Mouse (Mus musculus) midbrain, embryonic 10.5 days (tissue): ENCODE measurements around the gene Pdlim1. TPM values are rescaled to one million over a fixed set of nuclear protein-coding genes. Genes with fewer than 3 reads are reported as not detected.

ENCODE experiments used
- DNase-seq: peaks from one replicate; pipeline ENCODE4 v3.0.0-alpha.2; 2017; ENCODE audit warnings: low spot score
- H3K27ac ChIP-seq: fragments of 300-500 bp; sonication (generic); replicated peaks from 2 replicates; pipeline ENCODE4 v1.5.1; 2016; ENCODE audit warnings: mild to moderate bottlenecking
- H3K27me3 ChIP-seq: fragments of 300-500 bp; sonication (generic); 2 replicates; pipeline ENCODE4 v1.6.1; 2016; ENCODE audit warnings: low read depth, mild to moderate bottlenecking; ENCODE audit not compliant: poor library complexity, severe bottlenecking
- H3K36me3 ChIP-seq: fragments of 300-500 bp; sonication (generic); 2 replicates; pipeline ENCODE4 v1.6.1; 2016; ENCODE audit warnings: mild to moderate bottlenecking, moderate library complexity
- H3K4me1 ChIP-seq: fragments of 300-500 bp; sonication (generic); 2 replicates; pipeline ENCODE4 v1.6.1; 2016
- H3K4me3 ChIP-seq: fragments of 300-500 bp; sonication (generic); 2 replicates; pipeline ENCODE4 v1.5.1; 2016; ENCODE audit warnings: mild to moderate bottlenecking, moderate library complexity
- H3K9me3 ChIP-seq: fragments of 300-500 bp; sonication (generic); replicated peaks from 2 replicates; pipeline ENCODE4 v1.6.1; 2016; ENCODE audit warnings: mild to moderate bottlenecking
- WGBS: fragments of 180-500 bp; shearing (Covaris S2); methylation state at CpG from one replicate; pipeline ENCODE4 v1.1.7; 2016; 5-methylcytosine and 5-hydroxymethylcytosine counted together
- polyA plus RNA-seq: library from polyadenylated mRNA; unstranded; fragments of >200 nt; fragmentation: Nextera tagmentation; extraction: Ambion mirVana; gene quantifications from 2 replicates; pipeline ENCODE4 v1.2.1, GENCODE M21; 2016

Pdlim1 gene
- polyA plus RNA-seq, 1 experiment from 2014 or later = 109 TPM

DNA sequence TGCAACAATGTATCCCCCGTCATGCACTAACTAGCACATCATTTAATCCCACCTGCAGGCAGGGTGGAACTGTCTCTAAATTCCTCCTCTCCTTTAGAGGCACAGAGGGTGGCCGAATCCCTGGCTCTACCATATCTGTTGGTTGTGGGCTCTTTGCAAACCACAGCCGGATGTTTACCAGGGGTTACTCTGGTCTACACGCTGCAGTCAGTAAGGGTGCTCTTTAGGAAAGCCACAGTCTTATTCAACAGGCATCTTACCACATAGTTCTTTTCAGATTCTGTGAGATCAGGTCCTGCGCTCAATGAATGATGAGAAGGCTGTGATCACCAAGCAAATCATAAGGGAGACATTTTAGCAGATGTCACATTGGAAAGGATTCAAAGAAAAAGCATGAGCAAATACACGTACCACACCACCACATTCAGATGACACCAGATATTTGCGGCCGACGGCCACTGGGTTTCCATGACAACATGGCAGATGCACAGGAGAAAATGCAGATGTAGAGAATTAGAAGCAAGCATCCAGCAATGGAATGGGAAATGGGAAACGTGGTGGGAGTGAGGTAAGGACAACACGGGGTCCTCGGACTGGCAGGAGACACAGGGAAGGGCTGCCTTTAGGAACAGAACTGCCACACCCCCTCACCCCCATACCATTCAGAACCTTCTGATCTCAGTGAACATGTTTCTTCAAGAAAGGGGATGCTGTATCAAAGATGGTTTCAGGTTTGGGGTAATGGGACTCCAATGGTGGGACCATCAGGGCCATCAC, 28.5 kb upstream of the Pdlim1 start:
- H3K4me1 ChIP-seq = peaks cover 8% of the 10 kb centered on the region
- no peak for DNase-seq
- H3K9me3 ChIP-seq = no peaks in the 10 kb centered on the region
- no peak overlapping the region for H3K4me3 ChIP-seq
- no peak overlapping the region for H3K27ac ChIP-seq
- WGBS = 82% methylated on average over 12 of the region's 12 CpGs
- H3K36me3 ChIP-seq = no peaks in the 10 kb centered on the region
- no peaks in the 10 kb centered on the region for H3K27me3 ChIP-seq

DNA sequence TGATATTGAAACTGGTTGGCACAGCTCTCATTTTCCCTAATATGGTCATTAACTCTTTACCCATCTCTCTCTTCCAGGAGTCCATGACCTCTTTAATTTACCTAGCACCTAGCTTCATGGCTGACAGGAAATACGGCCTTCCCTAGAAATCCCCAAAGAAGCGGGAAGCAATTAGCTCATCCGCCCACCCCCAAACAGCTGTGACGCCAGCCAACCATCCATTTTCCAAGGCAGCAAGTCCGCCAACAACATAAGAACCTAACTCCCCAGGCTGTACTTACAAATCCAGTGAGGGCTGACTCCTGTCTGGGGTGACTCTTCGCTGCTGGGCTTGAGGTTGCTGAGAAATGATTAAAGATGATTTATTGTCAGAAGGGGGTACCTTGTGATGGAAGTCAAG, 27.5 kb upstream of the Pdlim1 start:
- no peaks in the 10 kb centered on the region for H3K9me3 ChIP-seq
- no peaks in the 10 kb centered on the region for H3K27me3 ChIP-seq
- no peak overlapping the region for H3K27ac ChIP-seq
- WGBS = 94% methylated on average over 6 of the region's 6 CpGs
- H3K36me3 ChIP-seq = no peaks in the 10 kb centered on the region
- DNase-seq = no peak
- H3K4me1 ChIP-seq = peaks cover 8% of the 10 kb centered on the region
- H3K4me3 ChIP-seq = no peak overlapping the region

DNA sequence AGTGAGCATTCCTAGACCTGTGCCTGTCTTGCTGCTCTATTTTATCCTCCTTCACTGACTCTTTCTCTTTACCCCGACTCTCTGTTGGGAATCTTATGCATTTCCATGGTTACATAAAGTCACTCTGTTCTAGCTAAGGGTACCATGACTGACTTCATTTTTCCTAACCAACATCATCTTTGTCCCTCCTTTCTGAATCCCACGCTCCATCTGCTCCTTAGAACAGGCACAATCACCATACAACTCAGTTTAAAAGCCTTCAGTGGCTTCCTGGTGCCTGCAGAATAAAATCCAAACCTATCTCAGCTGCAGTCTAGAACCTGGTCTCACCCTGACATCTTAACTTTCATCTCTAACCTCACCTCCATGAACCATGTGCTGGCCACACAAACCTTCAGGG, 26.9 kb upstream of the Pdlim1 start:
- H3K4me1 ChIP-seq = peaks cover 10% of the 10 kb centered on the region
- 0 out of 2 replicates have a peak, but pooled peaks cover 2% of the 10 kb centered on the region for H3K36me3 ChIP-seq
- WGBS = 84% methylated on average over 2 of the region's 2 CpGs
- no peaks in the 10 kb centered on the region for H3K9me3 ChIP-seq
- no peaks in the 10 kb centered on the region for H3K27me3 ChIP-seq
- H3K27ac ChIP-seq = 0 out of 2 replicates have a peak overlapping the region, but pooled peaks have one; percentile 14
- DNase-seq = no peak
- H3K4me3 ChIP-seq = no peak overlapping the region

DNA sequence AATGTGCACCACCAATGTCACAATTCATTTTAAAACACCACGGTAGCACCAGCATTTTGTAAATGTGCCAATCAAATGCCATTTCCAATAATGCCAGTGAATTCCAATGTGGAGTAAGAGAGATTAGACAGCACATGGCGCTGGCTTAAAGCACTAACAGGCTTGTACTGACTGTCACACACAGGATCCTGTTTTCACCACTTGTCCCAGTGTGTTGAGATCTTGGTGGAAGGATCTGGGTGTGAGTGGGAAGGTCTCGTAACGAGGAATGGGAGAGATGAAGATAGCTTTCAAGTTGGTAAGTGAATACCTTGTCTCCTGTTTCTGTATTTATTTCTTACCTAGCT, 26.1 kb upstream of the Pdlim1 start:
- Histone ChIP-seq H3K27ac (peak overlapping the region; percentile 24; the same call in 1 of the 2 replicates), H3K9me3 (no peaks in the 10 kb centered on the region), H3K4me3 (no peak overlapping the region), H3K27me3 (no peaks in the 10 kb centered on the region), H3K36me3 (0 out of 2 replicates have a peak, but pooled peaks cover 2% of the 10 kb centered on the region), H3K4me1 (peaks cover 10% of the 10 kb centered on the region)
- DNase-seq = no peak
- WGBS = 73% methylated on average over 4 of the region's 4 CpGs

DNA sequence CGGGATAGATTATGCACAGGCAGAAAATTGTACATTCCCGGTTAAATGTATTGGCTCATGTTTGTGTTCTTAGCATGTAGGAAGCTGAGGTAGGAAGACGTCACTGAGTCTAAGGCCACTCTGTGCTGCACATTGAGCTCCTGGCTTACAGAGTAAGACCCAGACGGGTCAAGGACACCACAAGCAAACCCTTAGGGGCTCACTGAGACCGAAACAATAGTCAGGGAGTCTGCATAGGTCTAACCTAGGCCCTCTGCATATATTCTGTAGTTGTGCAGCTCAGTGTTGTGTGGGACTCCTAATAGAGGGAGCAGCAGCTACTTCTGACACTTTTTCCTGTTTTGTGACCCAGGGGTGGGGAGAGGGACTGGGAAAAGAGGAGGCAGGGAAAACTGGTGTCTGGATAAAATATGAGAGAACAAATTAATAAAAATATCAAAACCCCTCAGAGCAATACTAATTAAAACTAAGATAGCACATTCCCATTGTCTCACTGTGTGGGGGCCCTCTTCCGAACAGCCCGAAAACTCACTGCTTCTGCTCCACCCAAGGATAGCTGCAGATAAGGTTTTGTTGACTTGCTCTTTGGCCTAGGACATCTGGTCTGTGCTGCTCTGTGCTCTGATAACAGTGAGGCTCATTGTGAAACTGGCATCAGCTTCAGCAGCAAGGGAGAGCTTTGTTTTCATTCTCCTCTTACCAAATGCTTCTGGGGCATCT, 25.6 kb upstream of the Pdlim1 start:
- no peak overlapping the region for H3K4me3 ChIP-seq
- no peaks in the 10 kb centered on the region for H3K27me3 ChIP-seq
- WGBS = 82% methylated on average over 7 of the region's 7 CpGs
- no peaks in the 10 kb centered on the region for H3K9me3 ChIP-seq
- H3K4me1 ChIP-seq = peaks cover 10% of the 10 kb centered on the region
- peak overlapping the region; percentile 46; the same call in 1 of the 2 replicates for H3K27ac ChIP-seq
- DNase-seq = no peak
- 0 out of 2 replicates have a peak, but pooled peaks cover 2% of the 10 kb centered on the region for H3K36me3 ChIP-seq

DNA sequence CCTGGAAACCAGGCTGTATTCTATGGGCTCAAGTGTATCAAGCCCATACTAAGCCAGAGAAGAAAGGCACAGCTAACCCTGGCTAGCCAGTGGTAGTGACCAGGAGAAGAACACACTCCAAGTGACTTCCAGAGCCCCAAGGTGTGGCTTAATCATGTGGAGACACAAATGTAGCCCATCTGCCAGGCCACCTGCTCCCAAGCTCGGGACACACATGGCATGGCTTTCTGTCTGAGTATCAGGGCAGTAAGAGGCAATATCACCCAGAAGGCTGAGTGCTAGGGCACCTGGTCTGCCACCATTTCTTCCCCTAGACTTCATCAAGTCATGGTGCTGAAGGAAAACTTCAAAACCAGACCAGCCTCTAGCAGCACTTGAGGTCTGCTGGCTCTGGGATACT, 22.6 kb upstream of the Pdlim1 start:
- Histone ChIP-seq H3K36me3 (0 out of 2 replicates have a peak, but pooled peaks cover 2% of the 10 kb centered on the region), H3K9me3 (no peaks in the 10 kb centered on the region), H3K4me3 (no peak overlapping the region), H3K27me3 (no peaks in the 10 kb centered on the region), H3K4me1 (peaks cover 10% of the 10 kb centered on the region), H3K27ac (no peak overlapping the region)
- 75% methylated on average over 1 of the region's 1 CpGs for WGBS
- DNase-seq = no peak

DNA sequence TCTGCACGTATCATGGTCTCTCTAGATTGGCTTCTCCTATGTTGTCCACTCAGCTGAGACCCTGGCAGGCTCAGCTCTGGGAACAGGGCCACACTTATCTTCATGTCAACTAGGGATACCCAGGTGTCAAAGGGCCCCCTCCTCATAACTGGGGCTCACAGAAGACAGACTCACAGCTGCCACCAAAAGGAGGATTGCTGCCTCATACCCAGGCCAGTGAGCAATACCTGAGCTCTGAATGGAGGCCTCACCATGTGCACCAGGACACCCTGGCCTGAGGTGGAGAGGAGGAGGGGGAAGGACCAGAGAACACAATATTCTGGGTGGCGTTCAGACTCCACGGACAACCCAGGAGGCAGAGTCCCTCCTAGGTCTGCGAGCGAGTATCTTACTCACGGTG, 22.1 kb upstream of the Pdlim1 start:
- no peak for DNase-seq
- Histone ChIP-seq H3K36me3 (0 out of 2 replicates have a peak, but pooled peaks cover 2% of the 10 kb centered on the region), H3K27ac (0 out of 2 replicates have a peak overlapping the region, but pooled peaks have one; percentile 9), H3K4me3 (no peak overlapping the region), H3K4me1 (peaks cover 10% of the 10 kb centered on the region), H3K9me3 (no peaks in the 10 kb centered on the region), H3K27me3 (no peaks in the 10 kb centered on the region)
- 94% methylated on average over 6 of the region's 6 CpGs for WGBS

DNA sequence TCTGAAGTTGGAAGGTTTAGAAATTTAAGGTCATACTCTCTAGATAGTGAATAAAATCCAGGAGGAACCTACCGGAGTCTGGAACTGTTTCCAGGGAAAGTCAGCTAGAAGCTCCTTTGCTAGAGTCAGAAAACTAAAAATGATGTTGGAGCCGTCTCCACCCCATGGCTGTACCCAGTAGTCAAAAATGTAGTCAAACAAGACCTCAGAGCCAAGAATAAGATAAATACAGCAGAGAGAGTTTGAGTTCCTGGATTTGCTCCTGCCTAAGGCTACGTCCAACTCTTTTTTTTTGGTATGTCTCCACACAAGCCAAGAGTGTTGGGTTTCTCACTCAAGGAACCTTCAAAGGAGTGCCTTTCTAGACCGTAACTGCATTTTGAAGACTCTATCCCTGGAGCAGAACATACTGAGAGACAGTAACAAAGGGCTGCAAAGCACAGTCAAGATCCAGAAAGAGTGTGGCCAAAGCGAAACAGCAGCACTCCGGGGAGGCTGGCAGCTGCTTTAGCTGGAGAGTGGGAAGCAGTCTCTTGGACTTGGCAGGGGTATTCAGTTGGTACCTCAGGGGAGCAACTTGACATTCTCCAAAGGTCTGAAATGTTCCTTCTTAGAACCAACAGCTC, 18.6 kb upstream of the Pdlim1 start:
- Histone ChIP-seq H3K9me3 (no peaks in the 10 kb centered on the region), H3K27ac (no peak overlapping the region), H3K4me3 (no peak overlapping the region), H3K36me3 (0 out of 2 replicates have a peak, but pooled peaks cover 2% of the 10 kb centered on the region), H3K27me3 (no peaks in the 10 kb centered on the region), H3K4me1 (0 out of 2 replicates have a peak, but pooled peaks cover 3% of the 10 kb centered on the region)
- WGBS = 89% methylated on average over 6 of the region's 6 CpGs
- DNase-seq = no peak

DNA sequence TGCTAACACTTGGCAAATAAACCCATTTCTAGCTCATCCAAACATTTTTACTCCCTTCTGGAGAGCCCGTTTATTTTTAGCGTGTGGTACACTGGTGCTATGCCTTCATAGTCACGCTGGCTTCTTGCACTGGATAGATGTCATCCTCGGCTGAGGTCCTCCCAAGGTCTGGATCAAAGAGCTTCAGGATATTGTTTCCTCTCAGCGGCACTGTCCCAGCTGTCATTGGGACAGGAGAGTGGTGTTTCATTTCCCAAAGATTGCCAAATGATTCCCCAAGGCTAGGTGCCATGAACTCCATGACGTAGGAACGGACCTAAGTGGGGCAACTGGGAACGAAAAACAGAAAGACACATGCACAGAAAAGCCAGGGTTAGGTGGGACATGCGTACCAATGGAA, 16.8 kb upstream of the Pdlim1 start:
- Histone ChIP-seq H3K36me3 (no peaks in the 10 kb centered on the region), H3K4me1 (0 out of 2 replicates have a peak, but pooled peaks cover 4% of the 10 kb centered on the region), H3K27me3 (no peaks in the 10 kb centered on the region), H3K4me3 (no peak overlapping the region), H3K27ac (no peak overlapping the region), H3K9me3 (no peaks in the 10 kb centered on the region)
- WGBS = 93% methylated on average over 9 of the region's 9 CpGs
- DNase-seq = no peak

DNA sequence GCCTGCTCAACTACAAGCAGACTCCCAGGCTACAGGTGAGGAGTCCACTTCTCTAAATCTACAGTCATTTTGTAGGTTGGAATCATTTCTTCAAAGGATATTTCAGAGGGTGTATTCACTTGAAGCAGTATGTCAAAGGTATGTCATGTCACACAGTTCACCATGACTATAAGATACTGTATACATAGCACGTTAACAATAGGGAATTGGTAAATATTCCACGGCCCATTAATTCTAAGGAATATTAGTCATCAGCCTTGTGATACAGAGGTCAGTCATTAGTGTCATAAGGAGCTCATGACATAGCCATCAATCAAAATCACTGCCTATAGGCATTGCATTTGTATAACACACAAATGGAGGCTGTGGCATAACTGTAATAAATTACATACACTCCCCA, 13.1 kb upstream of the Pdlim1 start:
- WGBS = 91% methylated on average over 2 of the region's 2 CpGs

DNA sequence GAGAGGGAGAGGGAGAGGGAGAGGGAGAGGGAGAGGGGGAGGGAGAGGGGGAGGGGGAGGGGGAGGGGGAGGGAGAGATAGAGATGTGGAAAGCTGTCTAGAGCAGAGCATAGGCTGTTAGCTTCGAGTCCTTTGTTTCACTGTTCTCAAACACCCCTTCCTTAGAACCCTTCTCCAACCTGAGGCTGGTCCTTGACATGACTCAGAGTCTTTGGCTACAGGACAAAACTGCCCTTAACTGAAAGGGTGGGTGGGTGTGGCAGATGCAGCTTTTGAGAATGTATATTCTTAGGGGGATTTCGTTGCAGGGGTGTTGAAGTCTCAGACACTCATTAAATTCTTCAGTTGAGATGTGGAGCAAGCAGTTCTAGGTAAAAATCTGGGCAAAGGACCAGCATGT, 11.8 kb upstream of the Pdlim1 start:
- no peaks in the 10 kb centered on the region for H3K27me3 ChIP-seq
- H3K9me3 ChIP-seq = peaks cover 8% of the 10 kb centered on the region; the same call in 1 of the 2 replicates
- 0 out of 2 replicates have a peak, but pooled peaks cover 4% of the 10 kb centered on the region for H3K4me1 ChIP-seq
- H3K36me3 ChIP-seq = no peaks in the 10 kb centered on the region
- 78% methylated on average over 2 of the region's 2 CpGs for WGBS
- H3K27ac ChIP-seq = no peak overlapping the region
- DNase-seq = no peak
- no peak overlapping the region for H3K4me3 ChIP-seq

More for the DNA sequence above, 13.1 kb upstream of the Pdlim1 start:
- no peak overlapping the region for H3K27ac ChIP-seq
- no peaks in the 10 kb centered on the region for H3K36me3 ChIP-seq
- 0 out of 2 replicates have a peak, but pooled peaks cover 4% of the 10 kb centered on the region for H3K4me1 ChIP-seq
- H3K9me3 ChIP-seq = peaks cover 8% of the 10 kb centered on the region; the same call in 1 of the 2 replicates
- no peaks in the 10 kb centered on the region for H3K27me3 ChIP-seq
- DNase-seq = no peak
- no peak overlapping the region for H3K4me3 ChIP-seq

DNA sequence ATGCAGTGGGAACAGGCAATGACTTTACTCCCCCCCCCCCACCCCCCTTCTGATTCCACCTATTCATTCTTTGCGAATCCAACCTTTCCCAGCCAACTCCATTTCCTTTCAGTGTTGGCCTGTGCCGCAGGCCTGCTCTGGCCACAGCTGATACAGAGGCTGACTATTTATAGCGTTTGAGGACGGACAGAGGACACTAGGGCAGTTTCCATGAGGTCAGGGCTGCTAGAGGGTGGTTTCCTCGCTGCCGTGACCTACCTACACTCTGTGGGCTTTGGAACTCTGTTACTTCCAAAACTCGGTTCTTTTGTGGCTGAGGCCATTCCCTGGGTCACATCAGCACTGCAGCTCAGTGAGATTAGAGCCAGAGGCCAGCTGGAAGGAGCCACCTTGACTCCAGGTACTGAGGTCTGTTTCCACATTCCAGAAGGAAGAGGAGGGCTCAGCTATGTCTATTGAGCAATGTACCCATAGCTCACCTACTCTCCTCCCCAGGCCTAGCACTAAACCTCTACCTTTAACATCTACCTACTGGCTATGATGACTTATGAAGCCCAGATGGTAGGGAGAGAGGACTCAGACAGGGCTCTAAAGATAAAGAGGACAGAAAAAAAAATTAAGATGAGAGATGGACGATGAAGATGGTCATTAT, 6.9 kb upstream of the Pdlim1 start:
- no peaks in the 10 kb centered on the region; the same call in 1 of the 2 replicates for H3K27me3 ChIP-seq
- no peak overlapping the region for H3K27ac ChIP-seq
- H3K4me1 ChIP-seq = no peaks in the 10 kb centered on the region
- H3K36me3 ChIP-seq = no peaks in the 10 kb centered on the region
- H3K4me3 ChIP-seq = no peak overlapping the region
- peaks cover 8% of the 10 kb centered on the region; the same call in 1 of the 2 replicates for H3K9me3 ChIP-seq
- DNase-seq = no peak
- WGBS = 86% methylated on average over 8 of the region's 8 CpGs
